Mouse (Mus musculus) thymus, adult 18-20 months (tissue): ENCODE data around the gene Colgalt2.

ENCODE experiments used
- DNase-seq, 2 experiments: peaks; one replicate each; pipeline ENCODE4 v3.0.0; 2022; ENCODE audit warnings: mixed read lengths in 2 of 2

Colgalt2 gene

GRCm38 (mm10) chr1:152496831-152497230, 97.2 kb downstream of the Colgalt2 start:
- no peak for DNase-seq

- DNase-seq, result no peak
Observed at GRCm38 (mm10) chr1:152497581-152497980, 98.0 kb downstream of the Colgalt2 start.

GRCm38 (mm10) chr1:152499802-152500201, 100.2 kb downstream of the Colgalt2 start:
- no peak for DNase-seq

GRCm38 (mm10) chr1:152506175-152506574, 106.5 kb downstream of the Colgalt2 start:
- no peak for DNase-seq

- DNase-seq, result no peak
Observed at GRCm38 (mm10) chr1:152506726-152507125, 107.1 kb downstream of the Colgalt2 start.

- DNase-seq, result no peak
Observed at GRCm38 (mm10) chr1:152508481-152509220, 109.0 kb downstream of the Colgalt2 start.

GRCm38 (mm10) chr1:152511237-152511636, 111.6 kb downstream of the Colgalt2 start:
- no peak for DNase-seq

GRCm38 (mm10) chr1:152514256-152514655, 114.6 kb downstream of the Colgalt2 start:
- no peak for DNase-seq

- DNase-seq, result no peak
Observed at GRCm38 (mm10) chr1:152517057-152517570, 117.5 kb downstream of the Colgalt2 start.

GRCm38 (mm10) chr1:152518971-152519370, 119.3 kb downstream of the Colgalt2 start:
- no peak for DNase-seq

- peak; percentile 18 to 24 for DNase-seq
Observed at GRCm38 (mm10) chr1:152520798-152521575, 121.4 kb downstream of the Colgalt2 start.

GRCm38 (mm10) chr1:152522226-152522625, 122.6 kb downstream of the Colgalt2 start:
- DNase-seq, result no peak

GRCm38 (mm10) chr1:152523292-152523691, 123.7 kb downstream of the Colgalt2 start:
- DNase-seq, result no peak

- no peak for DNase-seq
Observed at GRCm38 (mm10) chr1:152524098-152524892, 124.7 kb downstream of the Colgalt2 start.

- DNase-seq, result peak; percentile 18 to 24
Observed at GRCm38 (mm10) chr1:152524987-152525648, 125.5 kb downstream of the Colgalt2 start.

- no peak for DNase-seq
Observed at GRCm38 (mm10) chr1:152526154-152526553, 126.5 kb downstream of the Colgalt2 start.

GRCm38 (mm10) chr1:152528214-152528613, 128.6 kb downstream of the Colgalt2 start:
- no peak for DNase-seq

GRCm38 (mm10) chr1:152528778-152529177, 129.1 kb downstream of the Colgalt2 start:
- DNase-seq, result no peak

- no peak for DNase-seq
Observed at GRCm38 (mm10) chr1:152531498-152531897, 131.9 kb downstream of the Colgalt2 start.

- DNase-seq, result no peak
Observed at GRCm38 (mm10) chr1:152534531-152534930, 134.9 kb downstream of the Colgalt2 start.

GRCm38 (mm10) chr1:152536416-152537018, 136.9 kb downstream of the Colgalt2 start:
- DNase-seq, result no peak

GRCm38 (mm10) chr1:152537186-152537585, 137.6 kb downstream of the Colgalt2 start:
- DNase-seq, result no peak
